8 mouse cellular contexts compared by ENCODE assay signal in the genomic region with DNA sequence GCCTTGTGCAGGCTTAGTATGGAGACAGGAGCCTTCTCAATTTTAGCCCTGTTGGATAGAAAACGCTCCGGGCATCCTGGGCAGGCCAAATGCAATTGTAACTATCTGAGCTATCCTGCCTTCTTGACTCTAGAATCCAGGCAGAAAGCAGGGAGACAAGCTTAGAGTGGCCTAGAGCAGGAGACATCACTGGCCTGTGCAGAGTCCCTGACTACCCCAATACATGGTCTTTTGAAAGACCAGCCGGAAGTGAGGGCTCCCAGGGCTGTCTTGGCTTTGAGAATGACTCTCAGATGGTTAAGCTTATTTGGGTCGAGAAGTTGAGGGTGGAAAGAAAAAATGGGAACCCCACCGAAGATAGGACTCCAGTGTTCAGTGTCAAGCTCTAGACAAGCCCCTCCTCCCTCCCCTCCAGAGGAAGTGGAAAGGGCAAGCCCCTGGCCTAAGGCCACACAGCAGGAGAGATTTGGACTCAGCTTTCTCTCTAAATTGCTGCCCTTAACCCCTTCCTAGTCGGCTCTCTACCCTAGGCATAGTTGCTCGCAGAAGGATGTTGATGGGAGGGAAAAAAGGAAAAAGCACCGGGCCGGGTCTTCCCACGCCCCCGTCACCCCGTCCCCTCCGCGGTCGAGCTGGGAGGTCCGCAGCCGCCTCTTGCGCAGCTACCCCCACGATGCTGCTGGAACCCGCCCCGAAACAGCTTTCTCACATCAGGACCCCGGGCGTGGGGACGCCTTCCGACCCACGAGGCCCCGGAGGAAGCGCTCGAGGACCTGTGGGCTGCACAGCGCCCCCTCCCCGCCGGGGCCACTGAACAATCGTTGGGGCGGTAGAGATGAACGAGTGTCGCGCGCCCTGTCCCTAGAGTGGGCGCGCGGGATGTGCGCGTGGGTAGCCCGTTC.
DNase-seq lines count a peak whose midpoint lies in the region; ATAC-seq lines count a peak whose summit lies in the region.

No protein-coding gene starts in this region.

- peak overlapping the region; percentile 35 for H3K4me3 ChIP-seq in embryonic facial prominence, embryonic 12.5 days
- H3K4me3 ChIP-seq in heart, embryonic 13.5 days, result peak overlapping the region; percentile 54
- peak overlapping the region; percentile 25 for H3K4me3 ChIP-seq in kidney, embryonic 14.5 days (ENCODE audit: low read length)

- H3K36me3 ChIP-seq in embryonic facial prominence, embryonic 12.5 days, result no peaks in the 10 kb centered on the region
- H3K36me3 ChIP-seq in heart, embryonic 13.5 days, result no peaks in the 10 kb centered on the region
- no peaks in the 10 kb centered on the region for H3K36me3 ChIP-seq in kidney, embryonic 14.5 days (ENCODE audit: control insufficient read depth, insufficient read depth, low read length)
- H3K36me3 ChIP-seq in splenic B cell, adult 2 months (ENCODE audit: control insufficient read depth, insufficient read depth, low read length, poor library complexity, severe bottlenecking), result no peaks in the 10 kb centered on the region

- H3K27ac ChIP-seq in embryonic facial prominence, embryonic 12.5 days, result peak overlapping the region; percentile 100
- H3K27ac ChIP-seq in heart, embryonic 13.5 days (replicated peaks), result peak overlapping the region; percentile 100
- peak overlapping the region; percentile 99 for H3K27ac ChIP-seq in kidney, embryonic 14.5 days (ENCODE audit: low read depth, low read length)

- H3K4me1 ChIP-seq in embryonic facial prominence, embryonic 12.5 days, result peaks cover 47% of the 10 kb centered on the region
- peaks cover 58% of the 10 kb centered on the region for H3K4me1 ChIP-seq in heart, embryonic 13.5 days
- peaks cover 56% of the 10 kb centered on the region for H3K4me1 ChIP-seq in kidney, embryonic 14.5 days (ENCODE audit: control insufficient read depth, insufficient read depth, low read length)

- 2% methylated on average over 44 of the region's 44 CpGs for WGBS in embryonic facial prominence, embryonic 12.5 days
- 5% methylated on average over 44 of the region's 44 CpGs for WGBS in heart, embryonic 13.5 days
- WGBS in kidney, embryonic 14.5 days, result 2% methylated on average over 43 of the region's 44 CpGs

- H3K9me3 ChIP-seq in embryonic facial prominence, embryonic 12.5 days, result no peaks in the 10 kb centered on the region
- H3K9me3 ChIP-seq in heart, embryonic 13.5 days, result peaks cover 4% of the 10 kb centered on the region; the same call in 1 of the 2 replicates
- H3K9me3 ChIP-seq in kidney, embryonic 14.5 days (ENCODE audit: control insufficient read depth, low read length), result peaks cover 3% of the 10 kb centered on the region

- H3K9ac ChIP-seq in embryonic facial prominence, embryonic 12.5 days, result peak overlapping the region; percentile 75
- H3K9ac ChIP-seq in heart, embryonic 13.5 days, result peak overlapping the region; percentile 89
- H3K9ac ChIP-seq in kidney, embryonic 14.5 days (ENCODE audit: low read depth, low read length), result peak overlapping the region; percentile 69

- peak; percentile 4; the same call in 1 of the 2 replicates for ATAC-seq in embryonic facial prominence, embryonic 12.5 days (ENCODE audit: insufficient number of reproducible peaks, insufficient read depth, low FRiP score, low TSS enrichment)
- no peak for ATAC-seq in heart, embryonic 13.5 days (ENCODE audit: extremely low read depth, insufficient number of reproducible peaks, low FRiP score, low TSS enrichment)
- ATAC-seq in kidney, embryonic 14.5 days (ENCODE audit: low FRiP score, low TSS enrichment), result peak; percentile 56
- no peak for ATAC-seq in megakaryocyte-erythroid progenitor cell, adult 5-6 weeks (replicated peaks; ENCODE audit: low FRiP score, low TSS enrichment, poor library complexity, severe bottlenecking)

- peak overlapping the region; percentile 71 for H3K4me2 ChIP-seq in embryonic facial prominence, embryonic 12.5 days (replicated peaks)
- H3K4me2 ChIP-seq in heart, embryonic 13.5 days, result peak overlapping the region; percentile 88
- H3K4me2 ChIP-seq in kidney, embryonic 14.5 days (replicated peaks; ENCODE audit: low read depth, low read length), result peak overlapping the region; percentile 55

- H3K27me3 ChIP-seq in embryonic facial prominence, embryonic 12.5 days, result no peaks in the 10 kb centered on the region
- H3K27me3 ChIP-seq in heart, embryonic 13.5 days (replicated peaks), result no peaks in the 10 kb centered on the region
- no peaks in the 10 kb centered on the region for H3K27me3 ChIP-seq in kidney, embryonic 14.5 days (ENCODE audit: control insufficient read depth, insufficient read depth, low read length)
- no peaks in the 10 kb centered on the region for H3K27me3 ChIP-seq in splenic B cell, adult 2 months (ENCODE audit: control insufficient read depth, insufficient read depth, low read length, poor library complexity, severe bottlenecking)

- peak; percentile 70 for DNase-seq in CD4-positive helper T cell, adult 2 months (ENCODE audit: low read depth, low spot score)
- peak; percentile 82 for DNase-seq in ZHBTc4 (ENCODE audit: low read depth, low spot score)
- DNase-seq in lung, postnatal 10 days, result peak; percentile 92
- peak; percentile 78 for DNase-seq in splenic B cell, adult 2 months (ENCODE audit: low read depth, low spot score)

Comparison
In these comparisons a context has a peak if more than half of its experiments do, and no peak if none do; other contexts are left out.
1. ATAC-seq: peak in embryonic facial prominence, embryonic 12.5 days (single experiment) and kidney, embryonic 14.5 days (single experiment); none in heart, embryonic 13.5 days (single experiment) and megakaryocyte-erythroid progenitor cell, adult 5-6 weeks (single experiment).
2. Peak in every context shown above with its lines, with median percentiles within 50 percentile points of each other: DNase-seq, H3K27ac ChIP-seq, H3K4me2 ChIP-seq, H3K4me3 ChIP-seq and H3K9ac ChIP-seq.